ENCODE assay signal across 23 mouse cellular contexts in the genomic region with DNA sequence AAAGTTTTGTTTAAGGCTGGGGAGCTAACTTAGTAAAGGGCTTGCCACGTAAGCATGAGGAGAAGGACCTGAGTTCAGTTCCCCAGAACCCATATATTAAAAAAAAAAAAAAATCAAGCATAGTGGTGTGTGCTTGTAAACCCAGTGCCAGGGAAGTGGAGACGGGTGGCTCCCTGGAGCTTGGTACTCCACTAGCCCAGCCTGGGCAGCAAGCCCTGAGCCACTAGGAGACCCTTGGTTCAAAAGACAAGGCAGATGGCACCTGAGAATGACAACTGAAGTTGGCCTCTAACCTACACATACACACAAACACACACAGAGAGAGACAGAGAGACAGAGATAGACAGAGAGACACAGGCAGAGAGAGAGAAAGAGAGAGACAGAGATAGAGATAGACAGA. TPM values are rescaled to one million over a fixed set of nuclear protein-coding genes. Genes with fewer than 3 reads are reported as not detected.
DNase-seq lines count a peak whose midpoint lies in the region; ATAC-seq and TF ChIP-seq lines count a peak whose summit lies in the region.
"Had no signal": no experiment of that assay in that cellular context is flagged by ENCODE, and none has a peak within 500 bp of the region (broad histone marks: within the 10 kb centered on the region; RNA-seq: fewer than 3 reads in every experiment).

No protein-coding gene starts in this region.

- 88% methylated on average over 2 of the region's 2 CpGs for WGBS in hindbrain, postnatal 0 days
- 92% methylated on average over 2 of the region's 2 CpGs for WGBS in hindbrain, embryonic 14.5 days
- WGBS in liver, adult 2 months, result 86% methylated on average over 2 of the region's 2 CpGs
- WGBS in liver, embryonic 12.5 days (ENCODE audit: insufficient replicate concordance), result 63% methylated on average over 2 of the region's 2 CpGs

- H3K9me3 ChIP-seq in hindbrain, postnatal 0 days (ENCODE audit: low read length), result no peaks in the 10 kb centered on the region
- H3K9me3 ChIP-seq in hindbrain, embryonic 14.5 days (ENCODE audit: control insufficient read depth, low read length), result no peaks in the 10 kb centered on the region
- H3K9me3 ChIP-seq in liver, embryonic 12.5 days (replicated peaks), result no peaks in the 10 kb centered on the region
- H3K9me3 ChIP-seq: embryonic facial prominence, embryonic 10.5 days; embryonic facial prominence, embryonic 12.5 days; forebrain, embryonic 10.5 days; forebrain, embryonic 12.5 days; G1E had no signal

- no peaks in the 10 kb centered on the region for H3K27me3 ChIP-seq in hindbrain, postnatal 0 days (ENCODE audit: insufficient read depth, low read length)
- H3K27me3 ChIP-seq in hindbrain, embryonic 14.5 days (ENCODE audit: control insufficient read depth, insufficient read depth, low read length), result no peaks in the 10 kb centered on the region
- H3K27me3 ChIP-seq in liver, adult 2 months (ENCODE audit: control insufficient read depth, insufficient read depth, low read length), result no peaks in the 10 kb centered on the region
- no peaks in the 10 kb centered on the region for H3K27me3 ChIP-seq in liver, embryonic 12.5 days (replicated peaks)
- H3K27me3 ChIP-seq: embryonic facial prominence, embryonic 12.5 days; forebrain, embryonic 12.5 days had no signal

- no peaks in the 10 kb centered on the region for H3K36me3 ChIP-seq in hindbrain, postnatal 0 days (ENCODE audit: insufficient read depth, low read length)
- H3K36me3 ChIP-seq in hindbrain, embryonic 14.5 days (replicated peaks; ENCODE audit: control insufficient read depth, insufficient read depth), result no peaks in the 10 kb centered on the region
- no peaks in the 10 kb centered on the region for H3K36me3 ChIP-seq in liver, adult 2 months (ENCODE audit: control insufficient read depth, insufficient read depth, low read length)
- no peaks in the 10 kb centered on the region for H3K36me3 ChIP-seq in liver, embryonic 12.5 days
- H3K36me3 ChIP-seq: embryonic facial prominence, embryonic 10.5 days; embryonic facial prominence, embryonic 12.5 days; forebrain, embryonic 10.5 days; forebrain, embryonic 12.5 days; G1E had no signal

- H3K4me3 ChIP-seq in hindbrain, postnatal 0 days (ENCODE audit: low read length), result no peak overlapping the region
- H3K4me3 ChIP-seq in hindbrain, embryonic 14.5 days (replicated peaks; ENCODE audit: low read length), result no peak overlapping the region
- H3K4me3 ChIP-seq in liver, adult 2 months (ENCODE audit: insufficient read depth, low read depth, low read length), result no peak overlapping the region
- H3K4me3 ChIP-seq in liver, embryonic 12.5 days, result no peak overlapping the region
- H3K4me3 ChIP-seq in embryonic fibroblast, embryonic 13.5 days (ENCODE audit: insufficient read depth, low read length), result no peak overlapping the region
- H3K4me3 ChIP-seq: embryonic facial prominence, embryonic 10.5 days; embryonic facial prominence, embryonic 12.5 days; erythroblast, embryonic 14.5 days; forebrain, embryonic 10.5 days; forebrain, embryonic 12.5 days had no signal

- no peak for TF ChIP-seq CTCF in hindbrain, postnatal 0 days (IDR thresholded peaks at IDR 0.05; ENCODE audit: low read depth)
- no peak for TF ChIP-seq CTCF in liver, adult 2 months (IDR thresholded peaks at IDR 0.05; ENCODE audit: low read depth, low read length)
- TF ChIP-seq CTCF in embryonic fibroblast, embryonic 13.5 days (IDR thresholded peaks at IDR 0.05; ENCODE audit: borderline replicate concordance, insufficient read depth, low read length), result no peak

- H3K4me2 ChIP-seq in hindbrain, postnatal 0 days (ENCODE audit: low read depth, low read length), result no peak overlapping the region
- H3K4me2 ChIP-seq in hindbrain, embryonic 14.5 days (replicated peaks), result no peak overlapping the region
- H3K4me2 ChIP-seq in liver, embryonic 12.5 days, result no peak overlapping the region
- H3K4me2 ChIP-seq: embryonic facial prominence, embryonic 12.5 days; forebrain, embryonic 12.5 days had no signal

- no peak overlapping the region for H3K9ac ChIP-seq in hindbrain, postnatal 0 days (replicated peaks; ENCODE audit: low read length)
- H3K9ac ChIP-seq in hindbrain, embryonic 14.5 days, result no peak overlapping the region
- no peak overlapping the region for H3K9ac ChIP-seq in liver, adult 2 months (ENCODE audit: low read depth, low read length)
- H3K9ac ChIP-seq in liver, embryonic 12.5 days, result no peak overlapping the region
- H3K9ac ChIP-seq: embryonic facial prominence, embryonic 12.5 days; forebrain, embryonic 12.5 days had no signal

- no peak for TF ChIP-seq POLR2A in liver, adult 2 months (IDR thresholded peaks at IDR 0.05; ENCODE audit: extremely low read depth, insufficient read depth, low read length)
- TF ChIP-seq POLR2A in embryonic fibroblast, embryonic 13.5 days (IDR thresholded peaks at IDR 0.05; ENCODE audit: low read depth, low read length), result no peak

- no peaks in the 10 kb centered on the region for H3K79me2 ChIP-seq in liver, adult 2 months (ENCODE audit: control insufficient read depth, insufficient read depth, low read length)

- no peak for ATAC-seq in hindbrain, postnatal 0 days
- no peak for ATAC-seq in hindbrain, embryonic 14.5 days (ENCODE audit: low FRiP score)
- no peak for ATAC-seq in liver, embryonic 12.5 days
- ATAC-seq: activated CD4-positive, CD25-positive, alpha-beta regulatory T cell, adult 4 months; forebrain, embryonic 14.5 days; forebrain, embryonic 16.5 days; Patski had no signal

- H3K27ac ChIP-seq in hindbrain, postnatal 0 days, result 0 out of 2 replicates have a peak overlapping the region, but pooled peaks have one; percentile 59
- no peak overlapping the region for H3K27ac ChIP-seq in hindbrain, embryonic 14.5 days
- H3K27ac ChIP-seq in liver, adult 2 months (replicated peaks; ENCODE audit: insufficient read depth, low read depth, low read length), result peak overlapping the region; percentile 39; the same call in 1 of the 2 replicates
- H3K27ac ChIP-seq in liver, embryonic 12.5 days, result no peak overlapping the region
- peak overlapping the region; percentile 42; the same call in 1 of the 2 replicates for H3K27ac ChIP-seq in embryonic fibroblast, embryonic 13.5 days (ENCODE audit: insufficient read depth, low read length)
- H3K27ac ChIP-seq: embryonic facial prominence, embryonic 10.5 days; embryonic facial prominence, embryonic 12.5 days; forebrain, embryonic 10.5 days; forebrain, embryonic 12.5 days had no signal

- H3K4me1 ChIP-seq in hindbrain, postnatal 0 days (ENCODE audit: insufficient read depth, low read length), result peaks cover 11% of the 10 kb centered on the region; the same call in 1 of the 2 replicates
- 0 out of 2 replicates have a peak, but pooled peaks cover 3% of the 10 kb centered on the region for H3K4me1 ChIP-seq in hindbrain, embryonic 14.5 days (replicated peaks; ENCODE audit: control insufficient read depth, insufficient read depth, low read length)
- H3K4me1 ChIP-seq in liver, adult 2 months (ENCODE audit: control insufficient read depth, insufficient read depth, low read length), result peaks cover 6% of the 10 kb centered on the region
- no peaks in the 10 kb centered on the region for H3K4me1 ChIP-seq in liver, embryonic 12.5 days
- no peaks in the 10 kb centered on the region for H3K4me1 ChIP-seq in embryonic fibroblast, embryonic 13.5 days (ENCODE audit: control insufficient read depth, insufficient read depth, low read length)

- DNase-seq in cerebellum, adult 9-11 months, result peak; percentile 50
- no peak for DNase-seq in cerebellum, adult 8-10 months
- no peak for DNase-seq in hindbrain, postnatal 0 days (ENCODE audit: low spot score)
- DNase-seq in hindbrain, embryonic 14.5 days (ENCODE audit: low spot score), result no peak
- DNase-seq in liver, adult 2 months (ENCODE audit: extremely low read depth, low read depth, low spot score), result no peak
- DNase-seq in layer of hippocampus, postnatal 36 days, result no peak
- DNase-seq: adrenal gland, adult 8-10 months; adrenal gland, postnatal 14 days; adrenal gland, postnatal 36 days; cerebellum, adult 18-20 months; cerebellum, postnatal 36 days had no signal

RNA-seq across cellular contexts. Expression of gene Glce, which starts 30.1 kb away (rescaled TPM):
- 42.1 and 44.5 TPM in 2 replicates for total RNA-seq in hindbrain, postnatal 0 days (2014; rRNA removed)
- 21.0 and 25.1 TPM in 2 replicates for polyA plus RNA-seq in hindbrain, postnatal 0 days (2015; fragmentation: Nextera tagmentation; extraction: Ambion mirVana)
- 23.5 and 27.5 TPM in 2 replicates for polyA plus RNA-seq in hindbrain, embryonic 14.5 days (2014; fragmentation: Nextera tagmentation; extraction: Ambion mirVana)
- 18.3 and 24.3 TPM in 2 replicates for total RNA-seq in liver, adult 2 months (2014; rRNA removed)
- 3.0 and 4.6 TPM in 2 replicates for polyA plus RNA-seq in liver, adult 2 months (2012; rRNA removed)
- polyA plus RNA-seq in liver, embryonic 12.5 days (2016; fragmentation: Nextera tagmentation; extraction: Ambion mirVana), result 7.8 TPM in 2 replicates
- polyA plus RNA-seq in embryonic fibroblast, embryonic 13.5 days (2011; ENCODE audit: insufficient read length, low read depth, missing spikeins), result 73.9 and 83.4 TPM in 2 replicates
- 10 to 100 TPM; 24.1 to 27.2 TPM for total RNA-seq in layer of hippocampus, postnatal 36 days (2021)

Comparison
In these comparisons a context has a peak if more than half of its experiments do, and no peak if none do; other contexts are left out.
1. H3K27ac ChIP-seq: peak in hindbrain, postnatal 0 days (single experiment), liver, adult 2 months (single experiment) and embryonic fibroblast, embryonic 13.5 days (single experiment); none in hindbrain, embryonic 14.5 days (single experiment) and liver, embryonic 12.5 days (single experiment).